Mouse (Mus musculus) liver, embryonic 13.5 days (tissue): Measurements from ENCODE around the gene Ppp6r2. TPM values are rescaled to one million over a fixed set of nuclear protein-coding genes. Genes with fewer than 3 reads are reported as not detected.

Experiments used
- ATAC-seq: fragments of 200-750 bp; cut with Nextera tagmentation; 2 replicates; pipeline ENCODE4 v1.8.0; 2017; ENCODE audit warnings: low read depth, mild to moderate bottlenecking, moderate number of reproducible peaks, moderate library complexity
- DNase-seq: peaks from one replicate; pipeline ENCODE4 v3.0.0; 2022
- H3K27ac ChIP-seq: fragments of 300-500 bp; sonication (generic); 2 replicates; pipeline ENCODE4 v1.5.1; 2015; ENCODE audit warnings: moderate library complexity, mild to moderate bottlenecking, inconsistent platforms
- H3K27me3 ChIP-seq: fragments of 300-500 bp; sonication (generic); 2 replicates; pipeline ENCODE4 v1.6.1; 2015; ENCODE audit warnings: mild to moderate bottlenecking, inconsistent platforms
- H3K36me3 ChIP-seq: fragments of 300-500 bp; sonication (generic); 2 replicates; pipeline ENCODE4 v1.6.1; 2015; ENCODE audit warnings: mild to moderate bottlenecking, inconsistent platforms
- H3K4me1 ChIP-seq: fragments of 300-500 bp; sonication (generic); replicated peaks from 2 replicates; pipeline ENCODE4 v1.6.1; 2015; ENCODE audit warnings: inconsistent platforms
- H3K4me2 ChIP-seq: fragments of 300-500 bp; sonication (generic); 2 replicates; pipeline ENCODE4 v1.6.1; 2015; ENCODE audit warnings: inconsistent platforms, mild to moderate bottlenecking, moderate library complexity
- H3K4me3 ChIP-seq: fragments of 300-500 bp; sonication (generic); replicated peaks from 2 replicates; pipeline ENCODE4 v1.5.1; 2015; ENCODE audit warnings: mild to moderate bottlenecking, inconsistent platforms
- H3K9ac ChIP-seq: fragments of 300-500 bp; sonication (generic); 2 replicates; pipeline ENCODE4 v1.6.1; 2015; ENCODE audit warnings: mild to moderate bottlenecking, inconsistent platforms
- H3K9me3 ChIP-seq: fragments of 300-500 bp; sonication (generic); replicated peaks from 2 replicates; pipeline ENCODE4 v1.6.1; 2016; ENCODE audit warnings: inconsistent platforms
- WGBS: fragments of 180-500 bp; shearing (Covaris S2); methylation state at CpG from one replicate; pipeline ENCODE4 v1.1.7; 2015; ENCODE audit not compliant: insufficient replicate concordance; 5-methylcytosine and 5-hydroxymethylcytosine counted together
- polyA plus RNA-seq: library from polyadenylated mRNA; unstranded; fragments of >200 nt; fragmentation: Nextera tagmentation; extraction: Ambion mirVana; gene quantifications from 2 replicates; pipeline ENCODE4 v1.2.1, GENCODE M21; 2015

The Ppp6r2 gene
- polyA plus RNA-seq, 1 experiment from 2014 or later = 17.1 TPM

DNA sequence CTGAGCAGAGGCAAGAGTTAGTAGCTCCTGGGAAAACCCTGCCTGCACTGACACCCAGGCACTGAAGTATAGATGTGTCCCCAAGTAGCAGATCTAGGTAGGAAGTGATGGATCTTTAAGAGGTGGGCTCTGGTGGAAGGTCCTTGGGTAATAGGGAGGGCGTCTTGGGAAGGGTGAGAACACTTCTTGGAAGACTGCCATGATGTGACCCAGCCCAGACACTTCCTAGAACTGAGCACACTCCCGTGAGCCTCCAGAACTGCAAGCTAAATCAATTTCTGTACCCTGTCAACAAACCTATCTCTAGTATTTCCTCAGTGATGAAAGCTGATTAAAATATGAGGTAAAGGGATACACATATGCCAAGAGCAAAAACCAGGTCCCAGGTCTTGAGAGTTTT is 81.4 kb downstream of the Ppp6r2 start:
- H3K36me3 ChIP-seq = peaks cover 93% of the 10 kb centered on the region
- no peak for ATAC-seq
- 33% methylated on average over 2 of the region's 2 CpGs for WGBS

GRCm38 (mm10) chr15:89293778-89294177 is 82.4 kb downstream of the Ppp6r2 start:
- Histone ChIP-seq H3K4me2 (no peak overlapping the region), H3K27ac (no peak overlapping the region), H3K4me1 (peaks cover 51% of the 10 kb centered on the region), H3K27me3 (no peaks in the 10 kb centered on the region), H3K9me3 (no peaks in the 10 kb centered on the region), H3K4me3 (no peak overlapping the region), H3K9ac (no peak overlapping the region), H3K36me3 (peaks cover 84% of the 10 kb centered on the region)
- 89% methylated on average over 10 of the region's 10 CpGs for WGBS
- ATAC-seq (no peak), DNase-seq (no peak)

More for the DNA sequence above, 81.4 kb downstream of the Ppp6r2 start:
- Histone ChIP-seq H3K4me3 (no peak overlapping the region), H3K4me1 (peaks cover 56% of the 10 kb centered on the region), H3K9ac (peak overlapping the region; percentile 3; the same call in 1 of the 2 replicates), H3K9me3 (no peaks in the 10 kb centered on the region), H3K27ac (peak overlapping the region; percentile 76), H3K4me2 (no peak overlapping the region), H3K27me3 (no peaks in the 10 kb centered on the region)
- no peak for DNase-seq

GRCm38 (mm10) chr15:89295580-89296165 is 84.3 kb downstream of the Ppp6r2 start:
- H3K27ac ChIP-seq = no peak overlapping the region
- H3K4me2 ChIP-seq = no peak overlapping the region
- DNase-seq (no peak), ATAC-seq (peak; percentile 69)
- H3K9ac ChIP-seq = no peak overlapping the region
- no peak overlapping the region for H3K4me3 ChIP-seq
- H3K27me3 ChIP-seq = no peaks in the 10 kb centered on the region
- peaks cover 51% of the 10 kb centered on the region for H3K4me1 ChIP-seq
- H3K36me3 ChIP-seq = peaks cover 82% of the 10 kb centered on the region
- 63% methylated on average over 8 of the region's 8 CpGs for WGBS
- no peaks in the 10 kb centered on the region for H3K9me3 ChIP-seq

DNA sequence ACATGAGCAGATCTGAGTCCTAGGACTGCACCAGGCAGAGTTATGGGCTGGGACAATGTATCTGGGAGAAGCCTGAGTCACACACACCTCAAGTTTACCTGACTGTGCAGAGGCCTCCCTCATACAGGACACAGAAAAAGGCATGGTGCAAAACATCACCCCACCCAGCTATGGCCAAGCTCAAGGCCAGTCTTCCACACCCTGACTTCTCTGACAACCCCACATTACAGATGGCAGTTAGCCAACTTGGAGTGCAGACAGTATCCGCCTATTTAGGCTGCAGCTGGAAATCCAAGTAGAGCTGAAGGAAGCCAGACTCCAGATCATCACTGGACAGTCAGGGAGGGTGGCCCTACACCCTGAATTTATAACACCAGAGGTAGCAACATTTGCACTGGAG is 85.1 kb downstream of the Ppp6r2 start:
- H3K4me2 ChIP-seq = no peak overlapping the region
- 73% methylated on average over 1 of the region's 1 CpGs for WGBS
- no peak for DNase-seq
- no peak overlapping the region for H3K27ac ChIP-seq
- no peaks in the 10 kb centered on the region for H3K27me3 ChIP-seq
- no peak overlapping the region for H3K4me3 ChIP-seq
- H3K36me3 ChIP-seq = peaks cover 83% of the 10 kb centered on the region
- H3K4me1 ChIP-seq = peaks cover 46% of the 10 kb centered on the region
- no peaks in the 10 kb centered on the region for H3K9me3 ChIP-seq
- no peak overlapping the region for H3K9ac ChIP-seq
- no peak for ATAC-seq

- Histone ChIP-seq H3K27me3 (no peaks in the 10 kb centered on the region), H3K27ac (no peak overlapping the region), H3K4me1 (peaks cover 34% of the 10 kb centered on the region), H3K9ac (no peak overlapping the region), H3K36me3 (peaks cover 83% of the 10 kb centered on the region), H3K4me3 (no peak overlapping the region), H3K9me3 (no peaks in the 10 kb centered on the region), H3K4me2 (no peak overlapping the region)
- DNase-seq (no peak), ATAC-seq (no peak)
- WGBS = 83% methylated on average over 2 of the region's 2 CpGs
Observed at GRCm38 (mm10) chr15:89297695-89298094, 86.3 kb downstream of the Ppp6r2 start.

DNA sequence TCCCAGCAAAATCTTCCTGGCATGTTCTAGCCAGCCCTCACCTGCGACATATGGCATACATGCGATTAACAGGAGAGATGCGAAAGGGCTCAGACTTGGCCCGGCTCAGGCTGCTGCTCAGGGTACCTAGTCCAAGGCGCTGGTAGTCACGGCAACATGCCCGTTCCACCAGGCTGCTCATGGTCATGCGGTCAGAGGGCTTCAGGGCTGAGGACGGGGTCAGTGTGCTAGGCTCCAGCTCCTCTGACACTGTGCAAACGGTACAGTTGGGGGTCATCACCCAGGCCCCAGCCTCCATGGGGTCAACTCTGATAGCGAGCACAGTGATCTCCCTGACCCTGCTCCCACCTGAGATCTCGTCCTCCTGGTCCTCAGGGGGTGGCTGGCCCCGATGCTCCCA is 88.8 kb downstream of the Ppp6r2 start:
- Histone ChIP-seq H3K36me3 (peaks cover 83% of the 10 kb centered on the region), H3K4me1 (peaks cover 14% of the 10 kb centered on the region), H3K9ac (no peak overlapping the region), H3K9me3 (no peaks in the 10 kb centered on the region), H3K4me2 (no peak overlapping the region), H3K27ac (no peak overlapping the region), H3K27me3 (no peaks in the 10 kb centered on the region), H3K4me3 (no peak overlapping the region)
- DNase-seq (no peak), ATAC-seq (no peak)
- WGBS = 86% methylated on average over 13 of the region's 13 CpGs

- Histone ChIP-seq H3K36me3 (peaks cover 83% of the 10 kb centered on the region), H3K4me2 (no peak overlapping the region), H3K9me3 (no peaks in the 10 kb centered on the region), H3K27ac (no peak overlapping the region), H3K4me1 (peaks cover 10% of the 10 kb centered on the region), H3K9ac (no peak overlapping the region), H3K4me3 (no peak overlapping the region), H3K27me3 (no peaks in the 10 kb centered on the region)
- no peak for DNase-seq
- ATAC-seq = no peak
- 88% methylated on average over 8 of the region's 8 CpGs for WGBS
Observed at GRCm38 (mm10) chr15:89300600-89300999, 89.2 kb downstream of the Ppp6r2 start.

DNA sequence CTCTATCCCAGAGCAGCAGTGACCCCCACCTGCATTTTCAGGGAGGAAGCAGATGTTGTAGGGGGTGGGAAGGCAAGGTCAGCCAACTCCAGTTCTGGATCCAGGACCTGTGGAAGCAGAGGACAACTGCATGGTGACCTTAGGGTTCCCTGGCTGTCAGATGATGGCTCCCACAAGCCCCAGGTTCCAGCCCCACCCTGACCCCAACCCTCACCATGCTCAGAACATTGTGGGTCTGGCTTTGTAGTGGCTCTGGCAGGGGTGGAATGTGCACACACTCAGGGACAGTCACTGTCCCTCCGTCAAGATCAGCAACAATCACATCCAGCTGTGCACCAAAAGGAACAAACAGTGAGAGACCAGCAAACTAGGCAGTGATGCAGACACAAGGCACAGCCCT is 94.6 kb downstream of the Ppp6r2 start:
- 64% methylated on average over 1 of the region's 1 CpGs for WGBS
- Histone ChIP-seq H3K4me1 (peaks cover 33% of the 10 kb centered on the region), H3K4me2 (no peak overlapping the region), H3K4me3 (no peak overlapping the region), H3K9me3 (no peaks in the 10 kb centered on the region), H3K9ac (no peak overlapping the region), H3K27ac (no peak overlapping the region), H3K27me3 (no peaks in the 10 kb centered on the region), H3K36me3 (peaks cover 70% of the 10 kb centered on the region)
- ATAC-seq (no peak), DNase-seq (no peak)

GRCm38 (mm10) chr15:89307461-89307860 is 96.1 kb downstream of the Ppp6r2 start:
- no peak overlapping the region for H3K4me2 ChIP-seq
- peaks cover 47% of the 10 kb centered on the region for H3K4me1 ChIP-seq
- no peak overlapping the region for H3K27ac ChIP-seq
- no peaks in the 10 kb centered on the region for H3K9me3 ChIP-seq
- H3K27me3 ChIP-seq = no peaks in the 10 kb centered on the region
- 79% methylated on average over 13 of the region's 13 CpGs for WGBS
- DNase-seq = no peak
- H3K36me3 ChIP-seq = peaks cover 55% of the 10 kb centered on the region
- H3K4me3 ChIP-seq = no peak overlapping the region
- no peak for ATAC-seq
- H3K9ac ChIP-seq = no peak overlapping the region

GRCm38 (mm10) chr15:89308406-89309139 is 97.2 kb downstream of the Ppp6r2 start:
- H3K4me1 ChIP-seq = peaks cover 58% of the 10 kb centered on the region
- H3K4me3 ChIP-seq = no peak overlapping the region
- peaks cover 44% of the 10 kb centered on the region for H3K36me3 ChIP-seq
- ATAC-seq (no peak), DNase-seq (no peak)
- no peak overlapping the region for H3K4me2 ChIP-seq
- WGBS = 74% methylated on average over 7 of the region's 7 CpGs
- no peaks in the 10 kb centered on the region for H3K27me3 ChIP-seq
- H3K27ac ChIP-seq = no peak overlapping the region
- no peaks in the 10 kb centered on the region for H3K9me3 ChIP-seq
- no peak overlapping the region for H3K9ac ChIP-seq

DNA sequence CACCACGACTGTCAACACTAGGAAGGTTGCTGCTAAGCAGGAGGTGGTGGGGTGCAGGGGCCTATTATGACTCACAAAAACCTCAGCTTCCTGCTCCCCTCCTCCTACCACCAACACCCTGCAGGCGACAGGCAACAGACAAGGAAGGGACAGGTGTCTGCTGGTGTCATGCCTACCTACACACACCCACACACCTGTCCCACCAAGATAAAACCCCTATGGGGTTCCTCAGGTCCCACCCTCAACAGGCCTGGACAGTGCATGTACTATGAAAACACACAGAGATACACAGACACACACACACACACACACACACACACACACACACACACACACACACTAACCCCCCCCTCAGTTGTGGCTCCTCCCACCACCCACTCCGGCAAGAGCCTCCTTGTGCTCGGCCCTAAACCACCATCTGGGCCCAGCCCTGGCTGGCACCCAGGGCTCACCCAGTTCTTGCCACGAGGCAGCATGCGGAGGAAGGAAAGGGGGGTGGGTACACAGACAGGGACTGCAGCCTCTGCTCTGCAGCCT is 98.7 kb downstream of the Ppp6r2 start:
- Histone ChIP-seq H3K9me3 (no peaks in the 10 kb centered on the region), H3K4me1 (peaks cover 69% of the 10 kb centered on the region), H3K4me2 (peak overlapping the region; percentile 33), H3K4me3 (no peak overlapping the region), H3K27me3 (no peaks in the 10 kb centered on the region), H3K36me3 (peaks cover 29% of the 10 kb centered on the region), H3K27ac (peak overlapping the region; percentile 55), H3K9ac (peak overlapping the region; percentile 37)
- DNase-seq = no peak
- WGBS = 26% methylated on average over 6 of the region's 6 CpGs
- 0 out of 2 replicates have a peak, but pooled peaks have one; percentile 6 for ATAC-seq
